Mouse (Mus musculus) heart, adult 2 months (tissue): ENCODE measurements at regions not wholly inside any gene's neighbourhood (a gene's known extent, or its start where the extent isn't known, plus 50 kb on each side); places are given as distances from the start of the nearest gene placed in this dataset.

Experiments
- DNase-seq, 2 experiments: peaks; one replicate each; pipeline ENCODE4 v3.0.0; 2021
- H3K27ac ChIP-seq: fragments of 200-600 bp; 2 replicates; pipeline ENCODE4 v1.8.1; 2022
- H3K27me3 ChIP-seq: fragments of 200-500 bp; 2 replicates; pipeline ENCODE4 v1.6.1; 2012; ENCODE audit warnings: mild to moderate bottlenecking, low read length, inconsistent platforms, mixed read lengths; ENCODE audit not compliant: control insufficient read depth, insufficient read depth
- H3K36me3 ChIP-seq: fragments of 200-500 bp; 2 replicates; pipeline ENCODE4 v1.6.1; 2012; ENCODE audit warnings: low read length, inconsistent platforms; ENCODE audit not compliant: control insufficient read depth, insufficient read depth
- H3K4me1 ChIP-seq: fragments of 200-500 bp; 2 replicates; pipeline ENCODE4 v1.6.1; 2011; ENCODE audit warnings: low read length; ENCODE audit not compliant: control insufficient read depth, insufficient read depth
- H3K4me3 ChIP-seq: fragments of 200-600 bp; 2 replicates; pipeline ENCODE4 v1.8.1; 2022
- H3K79me2 ChIP-seq: fragments of 200-500 bp; replicated peaks from 2 replicates; pipeline ENCODE4 v1.6.1; 2012; ENCODE audit warnings: mild to moderate bottlenecking, inconsistent platforms, low read length, moderate library complexity, mixed read lengths; ENCODE audit not compliant: control insufficient read depth, insufficient read depth
- H3K9ac ChIP-seq: fragments of 200-500 bp; 2 replicates; pipeline ENCODE4 v1.6.1; 2012; ENCODE audit warnings: low read depth, mild to moderate bottlenecking, control low read depth, inconsistent platforms, low read length, mixed read lengths
- CTCF ChIP-seq: fragments of 200-600 bp; IDR thresholded peaks from 2 replicates; pipeline ENCODE4 v1.8.1; 2022; ENCODE audit warnings: antibody characterized with exemption, mild to moderate bottlenecking, moderate library complexity
- EP300 ChIP-seq: fragments of 200-500 bp; IDR thresholded peaks from 2 replicates; pipeline ENCODE4 v1.6.1; 2011; ENCODE audit warnings: low read depth, low read length, control low read depth; ENCODE audit not compliant: insufficient read depth
- POLR2A ChIP-seq: fragments of 200-500 bp; IDR thresholded peaks from 2 replicates; pipeline ENCODE4 v1.6.1; 2011; ENCODE audit warnings: mild to moderate bottlenecking, low read depth, low read length, control low read depth; ENCODE audit not compliant: insufficient read depth
- WGBS: fragments of 180-500 bp; shearing (Covaris S2); methylation state at CpG from one replicate; pipeline ENCODE4 v1.1.7; 2018; 5-methylcytosine and 5-hydroxymethylcytosine counted together
- intact Hi-C: fragments of 180-260 bp; cut with DNase I; formaldehyde crosslinking; loops from one replicate; pipeline ENCODE4 v1.15.1; 2025

DNA sequence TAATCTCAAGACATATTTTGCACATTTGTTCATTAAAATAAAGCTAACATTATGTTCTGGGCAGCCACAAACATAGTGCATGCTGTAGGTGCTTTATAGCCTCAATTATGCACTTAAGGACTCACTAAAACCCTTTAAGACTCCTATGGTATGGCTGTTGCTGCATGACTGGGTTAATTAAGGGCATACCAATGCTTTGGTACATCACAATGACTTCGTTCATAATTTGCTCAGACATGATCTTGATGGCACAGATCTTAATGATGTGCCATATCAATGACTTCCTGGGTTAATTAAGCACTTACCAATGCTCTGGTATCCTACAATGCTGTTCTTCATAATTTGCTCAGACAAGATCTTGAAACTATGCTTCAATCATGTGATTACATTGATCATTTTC, 415.5 kb upstream of the 4933412E24Rik start:
- 60% methylated on average over 1 of the region's 1 CpGs for WGBS
- intact Hi-C loops: no loop called here
- Histone ChIP-seq H3K36me3 (no peaks in the 10 kb centered on the region), H3K9ac (no peak overlapping the region), H3K27ac (no peak overlapping the region), H3K79me2 (no peaks in the 10 kb centered on the region), H3K4me1 (no peaks in the 10 kb centered on the region), H3K27me3 (no peaks in the 10 kb centered on the region), H3K4me3 (no peak overlapping the region)
- DNase-seq: no peak
- TF ChIP-seq POLR2A (no peak), CTCF (no peak), EP300 (no peak)

DNA sequence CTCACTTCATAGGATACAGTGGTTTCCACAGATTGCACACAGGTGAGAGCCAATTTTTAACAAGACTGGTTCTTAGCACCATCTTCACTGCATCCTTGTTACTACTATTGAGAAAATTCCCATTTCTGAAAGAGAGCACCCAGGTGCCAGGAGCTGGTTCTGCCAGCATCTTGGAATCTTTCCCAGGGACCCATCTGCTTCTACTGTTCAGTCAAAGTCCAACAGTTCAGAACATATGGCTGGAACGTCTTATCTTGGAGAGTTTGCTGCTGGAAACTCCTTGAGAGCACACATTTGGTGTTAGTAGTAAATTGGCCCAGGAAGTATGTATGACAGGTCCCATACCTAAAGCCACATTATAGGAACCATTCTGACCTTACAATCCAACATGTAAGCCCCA, 402.7 kb upstream of the 4933412E24Rik start:
- Histone ChIP-seq H3K27ac (no peak overlapping the region), H3K4me3 (no peak overlapping the region), H3K79me2 (no peaks in the 10 kb centered on the region), H3K36me3 (no peaks in the 10 kb centered on the region), H3K9ac (no peak overlapping the region), H3K4me1 (no peaks in the 10 kb centered on the region), H3K27me3 (no peaks in the 10 kb centered on the region)
- TF ChIP-seq CTCF (no peak), EP300 (no peak), POLR2A (no peak)
- intact Hi-C loops: no loop called here
- DNase-seq: no peak
- 41% methylated on average over 1 of the region's 1 CpGs for WGBS

DNA sequence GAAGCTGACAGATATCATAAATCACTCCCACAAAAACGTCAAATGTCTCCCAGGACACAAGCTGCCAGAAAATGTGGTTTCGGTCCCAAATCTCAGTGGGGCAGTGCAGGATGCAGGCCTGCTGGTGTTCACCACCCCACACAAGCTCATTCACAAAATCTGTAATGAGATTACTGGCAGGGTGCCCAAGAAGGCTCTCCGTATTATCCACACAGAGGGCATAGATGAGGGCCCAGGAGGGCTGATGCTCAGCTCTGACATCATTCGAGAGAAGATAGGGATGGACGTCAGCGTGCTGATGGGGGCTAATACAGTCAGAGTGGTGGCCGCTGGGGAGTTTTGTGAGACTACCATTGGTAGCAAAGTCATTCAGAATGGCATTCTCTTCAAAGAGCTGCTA, 375.9 kb upstream of the 4933412E24Rik start:
- Histone ChIP-seq H3K9ac (no peak overlapping the region), H3K79me2 (no peaks in the 10 kb centered on the region), H3K36me3 (no peaks in the 10 kb centered on the region), H3K4me3 (no peak overlapping the region), H3K27ac (no peak overlapping the region), H3K27me3 (no peaks in the 10 kb centered on the region), H3K4me1 (no peaks in the 10 kb centered on the region)
- WGBS: 68% methylated on average over 7 of the region's 7 CpGs
- no peak for DNase-seq
- intact Hi-C loops: no loop called here
- no peak for TF ChIP-seq EP300
- TF ChIP-seq POLR2A: no peak
- TF ChIP-seq CTCF: no peak

DNA sequence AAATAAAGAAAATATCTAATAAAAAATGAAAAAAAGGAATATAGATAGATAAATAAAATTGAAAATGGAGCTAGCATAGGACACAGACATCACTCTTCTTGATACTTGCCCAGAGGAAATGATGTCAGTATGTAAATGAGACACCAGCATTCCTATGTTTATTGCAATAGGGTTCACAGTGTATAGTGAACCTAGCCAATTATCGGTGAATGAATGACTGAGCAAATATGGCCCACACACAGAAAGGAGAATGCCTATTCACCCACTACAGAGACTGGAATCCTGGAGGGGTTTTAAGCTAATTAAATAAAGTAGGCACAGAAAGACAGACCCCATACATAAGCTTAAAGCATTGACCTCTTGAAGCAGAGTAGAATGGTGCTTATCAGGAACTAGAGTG, 373.9 kb upstream of the 4933412E24Rik start:
- no peak overlapping the region for H3K9ac ChIP-seq
- 90% methylated on average over 1 of the region's 1 CpGs for WGBS
- no peaks in the 10 kb centered on the region for H3K79me2 ChIP-seq
- H3K36me3 ChIP-seq: no peaks in the 10 kb centered on the region
- H3K27ac ChIP-seq: no peak overlapping the region
- H3K4me3 ChIP-seq: no peak overlapping the region
- TF ChIP-seq CTCF: no peak
- no peak for TF ChIP-seq POLR2A
- no peak for TF ChIP-seq EP300
- intact Hi-C loops: no loop called here
- H3K4me1 ChIP-seq: no peaks in the 10 kb centered on the region
- no peaks in the 10 kb centered on the region for H3K27me3 ChIP-seq
- DNase-seq: no peak

DNA sequence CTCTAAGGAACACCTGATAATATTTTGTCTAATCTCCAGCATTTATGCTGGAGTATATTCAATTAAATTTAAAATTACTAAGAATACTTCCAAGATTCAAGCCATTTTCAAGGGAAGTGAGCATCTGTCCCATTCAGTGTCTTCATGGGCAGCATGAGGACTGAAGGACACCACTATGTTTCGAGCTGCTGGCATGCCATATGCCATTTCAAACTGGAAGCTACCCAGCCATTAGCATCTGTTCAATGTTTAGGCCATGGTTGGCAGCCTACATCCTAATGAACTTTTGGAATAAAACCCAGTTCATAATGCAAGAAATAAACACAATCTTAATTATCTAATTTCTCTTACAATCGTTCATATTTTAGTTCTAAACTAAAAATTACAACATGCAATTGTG, 371.5 kb upstream of the 4933412E24Rik start:
- no peak overlapping the region for H3K4me3 ChIP-seq
- H3K4me1 ChIP-seq: no peaks in the 10 kb centered on the region
- intact Hi-C loops: no loop called here
- no peak overlapping the region for H3K9ac ChIP-seq
- no peaks in the 10 kb centered on the region for H3K79me2 ChIP-seq
- no peak overlapping the region for H3K27ac ChIP-seq
- WGBS: 84% methylated on average over 2 of the region's 2 CpGs
- TF ChIP-seq POLR2A: no peak
- TF ChIP-seq CTCF: no peak
- TF ChIP-seq EP300: no peak
- no peak for DNase-seq
- H3K36me3 ChIP-seq: no peaks in the 10 kb centered on the region
- H3K27me3 ChIP-seq: no peaks in the 10 kb centered on the region
